Mouse (Mus musculus) hindbrain, postnatal 0 days (tissue): ENCODE measurements around the gene Txnip. TPM values are rescaled to one million over a fixed set of nuclear protein-coding genes. Genes with fewer than 3 reads are reported as not detected.
A peak's percentile ranks its signal among the peaks of the same experiment; 100 is the strongest.

ENCODE experiments used
- ATAC-seq: fragments of 200-750 bp; cut with Nextera tagmentation; 2 replicates; pipeline ENCODE4 v1.8.0; 2017; ENCODE audit warnings: mild to moderate bottlenecking, moderate TSS enrichment, moderate library complexity
- DNase-seq: peaks from one replicate; pipeline ENCODE4 v3.0.0-alpha.2; 2015; ENCODE audit warnings: low spot score
- H3K27ac ChIP-seq: fragments of 300-500 bp; sonication (generic); 2 replicates; pipeline ENCODE4 v1.5.1; 2014; ENCODE audit warnings: mild to moderate bottlenecking
- H3K27me3 ChIP-seq: fragments of 300-500 bp; sonication (generic); 2 replicates; pipeline ENCODE4 v1.6.1; 2014; ENCODE audit warnings: low read length, mixed read lengths; ENCODE audit not compliant: insufficient read depth
- H3K36me3 ChIP-seq: fragments of 300-500 bp; sonication (generic); 2 replicates; pipeline ENCODE4 v1.6.1; 2014; ENCODE audit warnings: low read length, mixed read lengths; ENCODE audit not compliant: insufficient read depth
- H3K4me1 ChIP-seq: fragments of 300-500 bp; sonication (generic); 2 replicates; pipeline ENCODE4 v1.6.1; 2014; ENCODE audit warnings: antibody characterized with exemption, low read length, mixed read lengths; ENCODE audit not compliant: insufficient read depth
- H3K4me2 ChIP-seq: fragments of 300-500 bp; sonication (generic); 2 replicates; pipeline ENCODE4 v1.6.1; 2014; ENCODE audit warnings: low read depth, mild to moderate bottlenecking, low read length, moderate library complexity, mixed read lengths
- H3K4me3 ChIP-seq: fragments of 300-500 bp; sonication (generic); 2 replicates; pipeline ENCODE4 v1.5.1; 2014; ENCODE audit warnings: low read length
- H3K9ac ChIP-seq: fragments of 300-500 bp; sonication (generic); replicated peaks from 2 replicates; pipeline ENCODE4 v1.6.1; 2014; ENCODE audit warnings: mild to moderate bottlenecking, low read length, moderate library complexity, mixed read lengths
- H3K9me3 ChIP-seq: fragments of 300-500 bp; sonication (generic); 2 replicates; pipeline ENCODE4 v1.6.1; 2016; ENCODE audit warnings: low read length, mixed read lengths
- CTCF ChIP-seq: IDR thresholded peaks from 2 replicates; pipeline ENCODE4 v1.5.1; 2016; ENCODE audit warnings: antibody characterized with exemption, control low read depth, low read depth
- WGBS: fragments of 180-500 bp; shearing (Covaris S2); extraction: QIAGEN DNeasy Blood & Tissue Kit; methylation state at CpG from one replicate; pipeline ENCODE4 v1.1.7; 2014; 5-methylcytosine and 5-hydroxymethylcytosine counted together
- polyA plus RNA-seq: library from polyadenylated mRNA; unstranded; fragments of >200 nt; fragmentation: Nextera tagmentation; extraction: Ambion mirVana; gene quantifications from 2 replicates; pipeline ENCODE4 v1.2.1, GENCODE M21; 2015
- total RNA-seq: library from RNA; depleted of rRNA; stranded (reverse); fragments of >200 nt; gene quantifications from 2 replicates; pipeline ENCODE4 v1.2.3, GENCODE M21; 2014

Gene Txnip
- total and polyA plus RNA-seq, 2 experiments from 2014 or later: 148 to 222 TPM

DNA sequence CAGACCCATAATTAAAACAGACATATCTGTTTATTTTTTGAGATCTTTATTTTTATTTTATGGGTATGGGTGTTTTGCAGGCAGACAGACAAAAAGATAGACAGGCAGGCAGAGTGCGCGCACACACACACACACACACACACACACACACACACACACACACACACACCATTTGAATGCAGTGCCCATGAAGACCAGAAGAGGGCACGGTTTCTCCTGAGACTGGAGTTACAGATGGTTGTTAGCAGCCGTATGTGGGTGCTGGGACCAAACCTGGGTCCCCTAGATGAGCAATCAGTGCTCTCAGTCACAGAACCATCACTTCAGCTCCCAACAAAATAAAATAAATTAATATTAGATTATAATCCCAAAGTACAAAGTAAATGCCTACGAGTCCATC is 25.6 kb downstream of the Txnip start:
- H3K36me3 ChIP-seq: no peaks in the 10 kb centered on the region
- 0 out of 2 replicates have a peak, but pooled peaks have one; percentile 7 for TF ChIP-seq CTCF

DNA sequence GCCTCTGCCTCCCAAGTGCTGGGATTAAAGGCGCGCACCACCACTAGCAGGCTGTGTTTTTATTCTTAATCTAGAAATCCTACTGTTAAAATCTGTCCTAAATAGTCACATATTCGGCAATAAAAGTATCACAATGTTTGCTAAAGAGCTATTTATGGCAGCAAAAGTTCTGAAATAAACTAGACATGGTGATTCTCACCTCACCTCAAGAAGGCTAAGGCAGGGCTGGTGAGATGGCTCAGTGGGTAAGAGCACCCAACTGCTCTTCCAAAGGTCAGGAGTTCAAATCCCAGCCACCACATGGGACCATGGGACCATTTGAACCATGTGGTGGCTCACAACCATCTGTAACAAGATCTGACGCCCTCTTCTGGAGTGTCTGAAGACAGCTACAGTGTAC is 32.9 kb downstream of the Txnip start:
- Histone ChIP-seq H3K9me3 (no peaks in the 10 kb centered on the region), H3K27me3 (no peaks in the 10 kb centered on the region), H3K27ac (no peak overlapping the region), H3K36me3 (no peaks in the 10 kb centered on the region), H3K9ac (no peak overlapping the region), H3K4me2 (no peak overlapping the region), H3K4me3 (no peak overlapping the region), H3K4me1 (peaks cover 4% of the 10 kb centered on the region; the same call in 1 of the 2 replicates)
- TF ChIP-seq CTCF: no peak
- 88% methylated on average over 4 of the region's 4 CpGs for WGBS
- ATAC-seq (no peak), DNase-seq (no peak)

More for the DNA sequence above, 25.6 kb downstream of the Txnip start:
- 96% methylated on average over 5 of the region's 5 CpGs for WGBS
- Histone ChIP-seq H3K4me3 (no peak overlapping the region), H3K4me1 (no peaks in the 10 kb centered on the region), H3K9ac (no peak overlapping the region), H3K27me3 (no peaks in the 10 kb centered on the region), H3K27ac (no peak overlapping the region), H3K4me2 (no peak overlapping the region), H3K9me3 (no peaks in the 10 kb centered on the region)
- DNase-seq (no peak), ATAC-seq (no peak)

GRCm38 (mm10) chr3:96593374-96593773 is 35.6 kb downstream of the Txnip start:
- no peak for TF ChIP-seq CTCF
- peak overlapping the region; percentile 68 for H3K4me3 ChIP-seq
- peak overlapping the region; percentile 87 for H3K27ac ChIP-seq
- under 1% methylated on average over 10 of the region's 10 CpGs for WGBS
- peak overlapping the region; percentile 86 for H3K4me2 ChIP-seq
- H3K4me1 ChIP-seq: peaks cover 19% of the 10 kb centered on the region
- ATAC-seq: no peak
- H3K9ac ChIP-seq: peak overlapping the region; percentile 69
- peak; percentile 57 for DNase-seq
- no peaks in the 10 kb centered on the region for H3K27me3 ChIP-seq
- no peaks in the 10 kb centered on the region for H3K9me3 ChIP-seq
- H3K36me3 ChIP-seq: no peaks in the 10 kb centered on the region

GRCm38 (mm10) chr3:96593790-96594560 is 36.2 kb downstream of the Txnip start, which contains the start of gene Polr3gl:
Polr3gl (minus strand) TSS chr3:96594181.
- peaks cover 24% of the 10 kb centered on the region for H3K4me1 ChIP-seq
- under 1% methylated on average over 38 of the region's 38 CpGs for WGBS

DNA sequence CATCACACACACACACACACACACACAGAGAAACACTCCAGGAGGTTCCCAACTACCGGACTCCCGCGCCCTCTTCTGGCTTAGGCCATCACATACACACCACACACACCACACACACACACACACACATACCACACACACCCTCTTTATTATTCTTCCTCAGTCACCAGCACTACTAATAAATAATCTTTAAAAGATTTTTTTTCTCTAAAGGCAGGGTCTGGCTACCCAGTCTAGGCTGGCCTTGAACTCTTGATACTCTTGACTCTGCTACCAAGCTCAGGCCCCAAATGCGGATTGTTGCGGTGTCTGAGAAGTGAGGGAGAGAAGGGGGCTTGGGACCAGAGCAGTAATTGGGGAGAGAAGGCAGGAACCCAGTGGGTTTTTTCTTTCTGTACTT is 37.1 kb downstream of the Txnip start:
- no peak for DNase-seq
- H3K9ac ChIP-seq: no peak overlapping the region
- H3K36me3 ChIP-seq: no peaks in the 10 kb centered on the region
- no peak for ATAC-seq
- H3K9me3 ChIP-seq: no peaks in the 10 kb centered on the region
- no peak overlapping the region for H3K4me3 ChIP-seq
- 79% methylated on average over 5 of the region's 5 CpGs for WGBS
- H3K27me3 ChIP-seq: no peaks in the 10 kb centered on the region
- no peak overlapping the region; the same call in 1 of the 2 replicates for H3K4me2 ChIP-seq
- no peak overlapping the region for H3K27ac ChIP-seq
- TF ChIP-seq CTCF: no peak; the same call in 1 of the 2 replicates
- H3K4me1 ChIP-seq: peaks cover 24% of the 10 kb centered on the region

More at GRCm38 (mm10) chr3:96593790-96594560, 36.2 kb downstream of the Txnip start, which contains the start of gene Polr3gl:
- H3K36me3 ChIP-seq: no peaks in the 10 kb centered on the region
- ATAC-seq (peak; percentile 92), DNase-seq (peak; percentile 95)
- no peaks in the 10 kb centered on the region for H3K27me3 ChIP-seq
- H3K27ac ChIP-seq: peak within 1 kb of the TSS; percentile 87
- H3K4me3 ChIP-seq: peak within 1 kb of the TSS; percentile 68
- peak within 1 kb of the TSS; percentile 69 for H3K9ac ChIP-seq
- H3K4me2 ChIP-seq: peak within 1 kb of the TSS; percentile 86
- peak; percentile 49 for TF ChIP-seq CTCF
- no peaks in the 10 kb centered on the region for H3K9me3 ChIP-seq

GRCm38 (mm10) chr3:96595661-96596060 is 37.9 kb downstream of the Txnip start:
- WGBS: 19% methylated on average over 6 of the region's 6 CpGs
- no peaks in the 10 kb centered on the region for H3K27me3 ChIP-seq
- H3K4me1 ChIP-seq: peaks cover 27% of the 10 kb centered on the region
- H3K4me3 ChIP-seq: peak overlapping the region; percentile 52
- no peaks in the 10 kb centered on the region for H3K36me3 ChIP-seq
- H3K9me3 ChIP-seq: no peaks in the 10 kb centered on the region
- ATAC-seq (no peak; the same call in 1 of the 2 replicates), DNase-seq (peak; percentile 51)
- H3K9ac ChIP-seq: peak overlapping the region; percentile 69; the same call in 1 of the 2 replicates
- H3K4me2 ChIP-seq: peak overlapping the region; percentile 81
- no peak for TF ChIP-seq CTCF
- H3K27ac ChIP-seq: peak overlapping the region; percentile 77
